Mouse (Mus musculus) mesoderm, embryonic 11.5 days (tissue): ENCODE measurements at regions not wholly inside any gene's neighbourhood (a gene's known extent, or its start where the extent isn't known, plus 50 kb on each side); places are given as distances from the start of the nearest gene placed in this dataset.

Experiments used
- DNase-seq: peaks from one replicate; pipeline ENCODE4 v3.0.0-alpha.2; 2012; ENCODE audit warnings: low read depth, low spot score

DNA sequence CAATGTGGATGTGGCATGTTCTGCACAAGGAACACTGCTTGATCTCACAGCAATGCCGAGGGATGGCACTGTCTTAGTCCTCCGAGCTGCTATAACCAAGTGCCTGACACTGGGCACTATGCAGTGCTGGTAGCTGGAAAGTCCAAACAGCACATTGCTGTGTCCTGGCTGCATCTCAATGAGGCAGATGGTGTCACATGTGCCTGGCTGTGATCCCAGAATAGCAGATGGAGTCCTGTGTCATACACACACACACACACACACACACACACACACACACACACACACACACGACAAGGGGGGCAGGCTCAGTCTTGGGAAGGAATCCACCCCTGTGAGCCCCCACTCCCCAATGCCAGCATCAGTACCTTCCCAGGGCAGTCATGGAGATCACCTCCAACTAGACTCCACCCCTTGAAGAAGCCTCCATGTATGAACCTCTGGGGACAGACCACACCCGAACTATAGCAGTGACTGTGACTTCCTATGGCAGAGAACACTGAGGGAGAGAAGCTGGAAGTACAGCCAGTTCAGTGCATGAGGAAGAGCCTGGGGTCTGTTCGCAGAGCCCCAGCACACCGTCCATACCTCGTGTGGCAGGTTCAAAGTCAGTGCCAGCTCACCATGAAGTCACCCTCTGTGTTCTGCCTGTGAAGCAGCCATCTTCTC, 160.3 kb downstream of the Cryba4 start:
- DNase-seq, result no peak

DNA sequence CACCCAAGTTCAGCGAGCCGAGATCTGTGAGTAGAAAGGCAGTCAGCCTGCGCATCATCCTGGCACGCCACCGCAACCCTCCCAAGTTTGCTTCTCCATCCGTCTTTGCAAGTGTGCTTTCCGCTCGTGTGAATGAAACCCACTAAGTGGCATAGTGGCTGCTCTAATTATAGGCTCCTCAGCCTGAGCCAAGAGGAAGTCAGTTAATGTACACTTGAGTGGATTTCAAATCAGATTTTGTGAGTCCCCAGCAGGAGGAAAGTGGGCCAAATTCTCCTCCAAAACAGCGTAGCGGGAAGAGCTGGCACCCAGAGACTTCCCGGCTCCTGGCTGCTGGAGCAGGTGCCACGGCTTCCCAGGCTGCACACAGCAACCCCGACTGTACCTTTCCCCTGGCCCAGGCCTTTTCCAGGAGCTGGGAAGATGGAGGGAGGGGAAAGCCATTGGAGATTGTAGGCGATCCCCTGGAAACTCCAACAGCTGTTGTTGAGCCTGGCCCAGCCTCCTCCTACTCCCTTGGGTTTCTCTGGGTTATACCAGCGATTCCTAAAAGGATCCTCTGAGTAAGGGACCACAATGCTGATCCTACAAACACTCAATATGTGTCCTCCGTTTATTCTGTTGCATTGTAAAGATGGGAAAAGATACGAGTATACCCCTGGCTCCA, 158.3 kb downstream of the Cryba4 start:
- no peak for DNase-seq

DNA sequence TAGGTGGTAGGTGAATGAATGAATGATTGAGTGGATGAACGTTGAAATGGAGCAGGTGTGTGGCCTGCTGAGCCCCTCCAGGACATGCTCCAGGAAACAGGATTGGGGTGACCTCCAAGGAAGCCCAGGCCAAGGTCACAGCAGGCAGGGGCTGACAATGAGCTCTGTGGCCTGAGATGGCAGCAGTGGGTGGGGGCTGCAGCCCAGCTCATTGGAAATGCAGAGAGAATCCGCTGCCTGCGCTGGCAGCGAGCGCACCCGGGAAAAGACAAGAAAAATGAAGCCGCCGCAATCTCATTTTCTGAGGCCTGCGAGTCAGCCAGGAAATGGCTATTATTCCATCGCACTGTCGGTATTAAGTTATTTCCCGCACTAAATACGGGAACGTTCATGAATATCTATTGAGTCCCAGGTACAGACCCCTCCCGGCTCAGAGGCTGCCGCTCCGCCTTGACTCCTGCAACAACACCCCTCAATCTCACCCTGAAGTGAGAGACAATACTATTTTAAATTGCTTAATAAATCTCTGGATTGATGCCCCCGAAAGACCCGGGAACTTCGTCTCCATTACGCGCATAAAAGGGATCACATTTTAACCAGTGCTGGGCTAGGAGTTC, 153.7 kb downstream of the Cryba4 start:
- no peak for DNase-seq

DNA sequence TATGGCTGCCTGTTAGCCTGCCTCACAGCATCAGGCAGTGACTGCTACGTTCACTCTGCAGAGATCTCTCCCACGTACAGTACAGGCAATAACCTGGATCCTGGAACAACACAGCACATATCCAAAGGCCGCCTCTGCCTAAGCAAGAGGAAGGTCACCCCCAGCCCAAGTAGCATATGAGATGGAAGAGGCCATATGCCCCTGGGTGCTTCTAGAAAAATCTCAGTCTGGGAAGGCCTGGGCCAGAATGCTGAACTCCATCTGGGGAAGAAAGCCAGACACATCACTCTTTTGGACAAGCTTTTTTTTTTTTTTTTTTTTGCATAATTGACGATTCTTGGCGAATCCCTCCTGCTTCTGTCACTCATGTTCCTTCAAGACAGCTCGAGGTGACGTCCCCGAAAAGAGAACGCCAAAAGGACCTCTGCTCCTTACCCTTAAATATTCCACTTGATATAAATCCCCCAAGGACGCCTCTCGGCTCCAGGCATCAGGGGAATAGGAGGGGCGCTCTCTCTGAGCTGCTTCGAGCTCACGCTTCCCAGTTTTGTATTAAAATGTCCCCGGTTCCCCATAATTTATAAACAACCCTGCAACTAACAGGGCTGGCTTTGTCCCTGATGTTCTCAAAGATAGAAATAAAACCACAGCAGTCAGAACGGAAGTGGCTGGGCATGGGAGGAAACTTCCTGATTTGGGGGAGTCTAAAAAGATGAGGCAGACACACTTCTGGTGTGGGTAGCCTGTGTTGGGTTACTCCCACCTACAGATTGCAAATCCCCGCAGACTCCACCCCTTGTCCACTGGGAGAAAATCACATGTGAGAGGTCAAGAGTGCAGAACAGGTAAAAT, 150.4 kb downstream of the Cryba4 start:
- no peak for DNase-seq

DNA sequence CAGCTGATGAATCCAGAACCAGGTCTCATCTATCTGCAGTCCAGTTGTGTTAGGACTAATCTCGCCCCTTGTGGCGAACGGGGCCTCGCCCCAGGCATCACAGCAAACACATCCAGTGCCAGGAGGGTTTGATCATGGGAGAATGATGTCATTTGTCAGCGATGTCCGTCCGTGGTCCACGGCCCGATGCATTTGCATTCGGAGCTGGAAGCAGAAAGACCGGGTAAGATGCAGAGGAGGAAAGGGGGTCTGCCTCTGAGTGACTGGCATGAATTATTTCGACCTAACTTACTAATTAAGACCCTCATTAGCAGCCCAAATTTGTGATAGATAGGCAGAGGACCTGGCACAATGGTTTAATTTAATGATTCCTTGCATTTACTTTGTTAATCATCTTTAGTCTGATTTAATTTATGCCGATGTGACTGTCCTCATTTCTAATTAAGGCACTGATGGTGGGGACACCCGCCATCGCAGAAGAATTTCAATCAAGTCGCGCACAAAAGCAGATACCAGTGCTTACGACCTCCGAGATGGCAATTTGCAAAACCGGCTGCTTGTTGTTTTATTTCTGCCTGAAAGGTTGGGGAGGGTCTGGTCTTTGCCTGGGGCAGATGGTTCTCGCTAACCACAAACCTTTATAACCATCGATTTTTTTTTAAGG, 141.9 kb downstream of the Cryba4 start:
- no peak for DNase-seq

DNA sequence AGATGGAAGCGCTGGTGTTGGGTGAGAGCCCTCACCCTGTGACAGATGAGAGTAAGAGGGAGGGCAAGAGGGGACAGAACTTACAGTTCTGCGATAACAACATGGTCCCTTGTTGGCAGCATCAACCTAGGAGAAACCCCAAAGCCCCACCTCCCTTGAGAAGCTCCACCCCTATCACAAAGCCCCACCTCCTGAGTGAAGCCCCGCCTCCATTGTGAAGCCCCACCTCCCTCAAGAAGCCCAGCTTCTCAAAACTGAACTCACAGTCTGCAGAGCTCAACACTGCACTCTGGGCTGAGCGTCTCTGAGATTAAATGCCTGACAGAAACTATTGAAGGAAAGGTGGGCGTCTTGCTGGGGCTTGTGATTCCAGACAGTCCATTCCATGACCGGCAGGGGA, 131.6 kb downstream of the Cryba4 start:
- DNase-seq, result no peak

DNA sequence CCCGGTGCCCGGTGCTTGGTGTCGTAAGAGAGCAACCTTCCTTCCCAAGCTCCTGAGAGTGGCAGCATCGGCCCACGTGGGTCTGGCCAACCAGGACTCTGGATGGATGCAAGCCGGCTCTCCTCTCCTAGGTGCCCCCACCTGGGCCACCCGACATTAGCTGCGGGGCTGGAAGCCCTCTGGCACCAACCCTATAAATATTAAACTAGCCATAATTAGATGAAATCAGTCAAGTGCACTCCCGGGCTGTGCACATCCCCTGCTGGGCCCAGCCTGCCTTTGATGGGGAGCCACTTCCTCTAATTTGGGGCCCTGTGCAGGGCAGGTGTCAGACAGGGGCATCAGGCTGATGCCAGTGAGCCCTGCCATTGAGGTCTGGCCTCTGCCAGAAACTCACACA, 130.8 kb downstream of the Cryba4 start:
- DNase-seq, result no peak

DNA sequence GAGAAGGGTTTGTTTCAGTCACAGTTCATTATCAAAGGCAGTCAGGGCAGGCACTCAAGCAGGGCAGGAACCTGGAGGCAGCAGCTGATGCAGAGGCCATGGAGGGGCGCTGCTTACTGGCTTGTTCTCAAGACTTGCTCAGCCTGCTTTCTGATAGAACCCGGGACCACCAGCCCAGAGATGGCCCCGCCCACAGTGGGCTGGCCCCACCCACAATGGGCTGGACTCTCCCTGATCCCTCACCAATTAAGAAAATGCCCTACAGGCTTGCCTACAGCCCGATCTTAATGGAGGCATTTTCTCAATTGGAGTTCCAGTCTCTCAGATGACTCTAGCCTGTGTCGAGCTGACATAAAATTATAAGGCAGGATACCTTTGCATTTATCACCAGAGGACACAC, 129.7 kb downstream of the Cryba4 start:
- DNase-seq, result no peak

DNA sequence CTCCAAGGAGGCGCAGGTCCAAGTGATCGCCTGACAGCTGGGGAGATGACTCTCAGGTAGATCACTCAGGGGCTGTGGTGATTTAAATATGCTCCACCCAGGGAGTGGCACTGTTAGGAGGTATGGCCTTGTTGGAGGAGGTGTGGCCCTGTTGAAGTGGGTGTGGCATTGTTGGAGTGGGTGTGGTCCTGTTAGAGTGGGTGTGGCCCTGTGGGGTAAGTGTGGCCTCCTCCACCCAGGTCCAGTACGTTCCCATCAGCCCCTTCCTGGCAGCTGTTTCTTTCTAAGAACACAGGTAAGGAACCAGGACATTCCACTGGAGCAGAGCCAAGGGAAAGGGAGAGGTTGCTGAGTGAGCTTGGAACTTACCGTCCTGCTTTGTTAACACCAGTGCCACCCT, 125.1 kb downstream of the Cryba4 start:
- DNase-seq, result no peak

DNA sequence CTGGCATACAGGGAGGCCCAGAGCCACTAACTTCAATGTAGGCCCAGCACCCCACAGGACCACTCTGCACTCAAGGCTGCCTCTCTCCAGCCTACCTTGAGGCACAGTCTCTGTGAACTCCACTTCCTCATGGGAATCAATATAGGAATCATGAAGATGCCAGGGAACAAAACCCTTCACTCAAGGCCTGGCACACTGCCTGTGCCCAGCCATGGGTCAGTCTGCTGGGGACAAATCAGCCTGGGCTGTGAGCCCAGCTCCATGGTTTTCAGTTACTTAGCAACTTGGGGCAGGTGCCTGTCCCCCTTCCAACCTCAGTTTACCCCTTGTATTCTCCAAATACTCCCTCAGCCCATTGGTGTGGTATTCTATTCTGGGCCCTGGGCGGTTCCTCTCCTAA, 119.6 kb downstream of the Cryba4 start:
- DNase-seq, result no peak

DNA sequence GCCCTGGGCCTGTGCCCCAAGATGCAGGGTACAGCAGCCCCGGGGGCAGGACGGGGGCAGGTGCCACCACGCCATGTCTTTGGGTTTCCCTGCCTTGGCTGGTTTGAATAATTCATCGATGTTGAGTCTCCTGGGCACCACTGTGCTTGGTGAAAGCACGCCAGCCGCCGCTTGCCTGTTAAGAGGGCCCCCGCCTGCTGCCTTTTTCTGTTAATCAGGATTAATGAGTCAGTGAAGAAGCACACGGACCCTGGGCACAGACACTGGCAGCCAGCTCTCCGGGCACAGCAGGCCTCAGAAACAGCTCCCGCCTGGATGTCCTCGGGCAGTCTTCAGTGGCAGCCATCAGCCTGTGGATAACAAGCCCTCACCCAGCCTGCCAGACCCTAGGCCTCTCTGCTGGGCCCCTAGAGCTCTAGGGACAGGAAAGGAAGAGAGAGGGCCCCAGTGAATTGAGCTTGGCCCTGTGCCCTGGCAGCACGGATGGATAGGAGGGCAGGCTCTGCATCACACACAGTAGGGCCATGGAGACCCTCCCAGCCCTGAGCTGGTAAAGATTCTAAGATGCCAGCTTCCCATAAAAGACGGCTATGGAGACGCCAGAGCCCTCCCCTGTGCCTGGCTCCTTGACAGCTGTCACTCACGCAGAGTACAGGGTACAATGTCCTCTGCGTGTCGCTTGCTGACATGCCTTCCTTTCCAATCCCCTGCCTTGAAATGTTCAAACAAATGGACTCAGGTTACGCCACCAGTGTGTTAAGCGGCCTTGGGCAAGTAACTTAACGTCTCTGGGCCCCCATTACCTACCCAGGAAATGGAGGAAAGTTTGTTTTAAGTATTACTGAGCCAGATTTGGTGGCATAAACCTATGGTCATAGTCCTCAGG, 118.4 kb downstream of the Cryba4 start:
- no peak for DNase-seq

DNA sequence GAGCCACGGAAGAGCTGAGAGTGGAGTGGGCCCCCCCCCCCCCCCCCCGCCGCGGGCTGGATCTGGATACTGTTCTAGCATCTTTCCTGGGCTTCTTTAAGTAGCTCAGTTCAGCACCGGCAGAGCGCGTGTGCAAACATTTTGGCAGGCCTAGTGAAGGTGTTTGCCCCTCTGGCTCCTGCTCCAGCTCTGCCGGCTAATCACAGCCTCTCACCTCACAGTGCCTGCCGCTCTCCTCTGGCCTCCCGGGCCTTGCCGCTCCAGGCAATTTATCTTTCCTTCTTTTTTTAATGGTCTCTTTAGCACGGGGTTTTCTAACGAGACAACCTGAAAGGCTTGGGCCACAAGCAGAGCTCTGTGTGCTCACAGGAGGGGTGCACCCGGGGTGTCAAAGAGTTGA, 115.7 kb downstream of the Cryba4 start:
- no peak for DNase-seq

DNA sequence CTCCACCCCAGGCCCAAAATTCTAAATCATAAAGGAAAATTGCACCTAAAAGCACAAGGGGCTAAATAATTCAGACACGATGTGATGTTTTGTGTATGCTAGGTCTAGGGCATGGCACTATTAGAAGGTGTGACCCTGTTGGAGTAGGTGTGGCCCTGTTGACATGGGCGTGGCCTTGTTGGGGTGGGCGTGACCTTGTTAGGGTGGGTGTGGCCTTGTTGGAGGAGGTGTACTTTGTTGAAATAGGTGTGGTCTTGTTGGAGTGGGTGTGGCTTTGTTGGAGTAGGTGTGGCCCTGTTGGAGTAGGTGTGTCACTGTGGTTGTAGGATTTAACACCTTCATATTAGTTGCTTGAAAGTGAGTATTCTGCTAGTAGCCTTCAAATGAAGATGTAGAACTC, 114.1 kb downstream of the Cryba4 start:
- no peak for DNase-seq

DNA sequence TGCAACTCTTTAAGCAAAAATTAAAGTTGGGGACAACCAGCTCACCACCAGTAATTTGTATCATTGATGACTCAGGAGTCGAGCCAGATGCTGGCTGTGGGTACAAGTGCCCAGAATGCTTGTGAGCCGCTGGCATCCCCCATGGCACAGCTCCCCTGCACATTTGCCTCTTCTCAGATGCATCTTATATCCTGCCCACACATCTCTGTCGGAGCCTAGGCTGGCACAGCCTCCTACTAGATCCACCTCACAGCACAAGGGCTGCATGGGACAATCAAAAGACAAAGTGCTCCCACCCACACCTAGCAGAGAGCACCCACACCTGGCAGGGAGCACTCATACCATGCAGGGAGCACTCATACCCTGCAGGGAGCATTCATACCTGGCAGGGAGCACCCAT, 109.6 kb downstream of the Cryba4 start:
- DNase-seq, result no peak

DNA sequence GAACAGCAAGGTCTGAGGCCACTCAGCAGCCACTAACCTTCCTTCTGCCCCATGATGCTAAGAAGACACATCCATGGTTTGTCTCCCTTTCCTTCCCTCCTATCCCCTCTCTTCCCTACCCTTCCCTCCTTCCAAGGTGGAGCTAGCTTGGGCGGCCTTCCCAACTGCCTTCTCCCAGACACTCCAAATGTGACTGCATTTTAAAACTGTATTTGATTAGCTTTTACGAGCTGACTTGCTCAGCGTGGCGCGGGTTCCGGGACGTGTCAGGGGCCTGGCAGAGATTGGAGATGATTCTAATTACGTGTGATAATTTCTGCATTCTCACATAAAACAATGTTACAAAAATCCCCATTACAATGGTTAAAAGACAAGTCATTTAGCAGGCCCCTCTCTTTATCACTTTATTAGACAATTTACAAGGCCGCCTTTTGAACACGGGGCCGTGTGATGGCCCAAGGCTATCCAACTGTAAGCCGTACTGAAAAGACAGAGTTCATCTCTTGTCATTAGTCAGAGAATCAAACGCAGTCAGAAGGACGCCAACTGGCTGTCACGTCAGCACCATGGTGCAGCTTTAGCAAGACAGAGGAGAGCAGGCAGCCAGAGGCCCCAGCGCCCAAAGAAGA, 108.2 kb downstream of the Cryba4 start:
- no peak for DNase-seq

DNA sequence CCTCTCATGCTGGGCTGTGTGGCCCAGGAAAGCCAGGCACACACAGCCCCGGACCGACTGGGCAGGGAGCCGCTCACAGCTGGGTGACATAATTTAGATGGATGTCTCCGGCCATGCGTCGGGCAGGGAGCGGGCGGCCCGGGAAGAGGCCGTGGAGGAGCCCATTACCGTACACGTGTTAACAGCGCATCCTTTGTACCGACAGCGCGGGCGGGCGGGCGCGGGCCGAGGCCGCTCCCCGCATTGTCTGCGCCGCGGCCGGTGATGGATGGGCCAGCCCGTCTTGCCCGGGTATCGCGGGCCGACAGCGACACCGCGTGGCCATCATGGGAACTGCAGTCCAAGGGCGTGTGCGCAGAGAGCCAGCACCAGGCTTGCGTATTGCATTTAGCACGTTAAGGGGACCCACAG, 98.6 kb downstream of the Cryba4 start:
- DNase-seq, result peak; percentile 89

DNA sequence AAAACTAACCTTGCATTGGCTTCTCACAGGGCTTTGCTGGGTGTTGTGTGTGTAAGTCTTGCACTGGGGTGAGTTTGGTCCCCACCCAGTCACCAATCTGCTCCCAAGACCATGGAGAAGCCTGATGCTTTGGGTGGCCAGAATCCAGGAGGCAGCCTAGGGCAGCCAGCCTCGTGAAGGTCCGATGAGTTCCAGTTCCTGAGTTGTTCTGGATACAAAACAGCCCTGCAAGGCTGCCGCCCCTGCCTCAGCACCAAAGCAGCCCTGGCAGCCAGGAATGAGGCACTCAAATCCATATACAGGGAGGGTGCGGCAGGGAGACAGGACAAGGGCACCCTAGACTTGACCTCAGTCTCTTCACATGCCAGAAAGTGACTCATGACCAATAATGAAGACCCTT, 97.7 kb downstream of the Cryba4 start:
- DNase-seq, result no peak

DNA sequence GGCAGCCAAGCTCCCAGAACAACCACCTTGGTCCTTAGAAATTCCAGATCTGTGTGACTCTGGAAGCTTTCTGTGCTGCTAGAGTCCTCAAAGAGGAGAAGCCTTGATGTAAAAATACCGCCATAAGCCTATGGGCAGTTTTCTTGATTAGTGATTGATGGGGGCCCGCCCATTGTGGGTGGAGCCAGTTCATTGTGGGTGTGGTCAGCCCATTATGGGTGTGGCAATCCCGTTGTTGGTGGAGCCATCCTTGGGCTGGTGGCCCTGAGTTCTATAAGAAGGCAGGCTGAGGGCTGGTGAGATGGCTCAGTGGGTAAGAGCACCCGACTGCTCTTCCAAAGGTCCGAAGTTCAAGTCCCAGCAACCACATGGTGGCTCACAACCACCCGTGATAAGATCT, 97.3 kb downstream of the Cryba4 start:
- no peak for DNase-seq

DNA sequence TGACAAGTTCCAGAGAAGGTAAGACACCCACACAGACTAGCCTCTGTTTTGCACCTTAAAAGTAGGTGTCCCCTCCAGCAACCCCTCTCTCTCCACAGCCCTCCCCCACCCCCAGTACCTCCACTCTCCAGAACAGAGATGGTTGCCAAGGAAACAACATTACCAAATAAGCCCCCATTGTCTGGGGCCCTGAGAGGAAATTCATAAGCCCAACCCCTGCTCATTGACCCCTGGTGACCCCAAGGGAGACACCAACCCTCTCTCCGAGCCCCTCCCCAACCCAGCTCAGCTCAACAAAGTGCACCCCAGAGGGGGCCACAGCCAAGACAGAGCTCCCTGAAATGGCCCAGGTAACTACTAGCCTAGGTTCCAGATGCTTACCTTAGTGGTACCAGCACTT, 96.3 kb downstream of the Cryba4 start:
- DNase-seq, result peak; percentile 35

DNA sequence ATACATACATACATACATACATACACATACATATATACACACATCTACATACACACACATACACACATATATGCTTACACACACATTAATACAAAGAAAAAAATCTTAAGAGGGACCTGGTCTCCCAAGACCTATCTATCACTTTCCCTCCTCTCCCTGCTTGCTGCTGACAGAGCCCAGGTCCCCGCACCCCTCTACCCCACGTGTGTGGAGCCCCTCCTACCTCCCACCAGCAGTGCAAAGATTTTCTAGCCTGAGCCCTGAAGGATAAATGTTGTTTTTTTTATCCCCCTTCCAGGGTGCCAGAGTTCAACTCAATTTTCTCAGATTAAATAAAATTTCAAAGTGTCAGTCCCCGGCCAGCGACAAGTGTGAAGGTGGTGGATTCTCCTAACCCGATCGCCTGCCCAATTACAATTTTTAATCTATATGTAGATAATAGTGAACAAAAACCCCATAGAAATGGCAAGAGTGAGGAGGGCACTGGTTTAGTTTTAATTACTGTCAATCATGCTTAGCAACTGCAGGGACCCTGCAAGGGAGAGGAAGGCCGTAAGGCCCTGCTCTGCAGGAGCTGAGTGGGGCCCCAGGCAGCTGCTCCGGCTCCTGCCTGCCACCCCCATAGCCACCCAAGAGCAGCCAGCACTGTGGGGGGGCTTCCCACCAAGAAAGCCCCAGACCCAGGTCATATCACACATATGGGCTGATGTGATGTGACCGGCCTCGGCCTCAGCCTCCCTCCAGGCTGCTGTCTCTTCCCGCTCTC, 85.7 kb downstream of the Cryba4 start:
- no peak for DNase-seq
